Mouse (Mus musculus) C2C12 (cell line): Measurements from ENCODE around the gene Armcx5.

ENCODE experiments used
- CTCF ChIP-seq: IDR thresholded peaks from one replicate; pipeline ENCODE4 v1.5.1; 2011; ENCODE audit not compliant: control insufficient read depth, insufficient read depth, insufficient read length
- MAX ChIP-seq: IDR thresholded peaks from one replicate; pipeline ENCODE4 v1.6.1; 2011; ENCODE audit warnings: mild to moderate bottlenecking, control low read depth

DNA sequence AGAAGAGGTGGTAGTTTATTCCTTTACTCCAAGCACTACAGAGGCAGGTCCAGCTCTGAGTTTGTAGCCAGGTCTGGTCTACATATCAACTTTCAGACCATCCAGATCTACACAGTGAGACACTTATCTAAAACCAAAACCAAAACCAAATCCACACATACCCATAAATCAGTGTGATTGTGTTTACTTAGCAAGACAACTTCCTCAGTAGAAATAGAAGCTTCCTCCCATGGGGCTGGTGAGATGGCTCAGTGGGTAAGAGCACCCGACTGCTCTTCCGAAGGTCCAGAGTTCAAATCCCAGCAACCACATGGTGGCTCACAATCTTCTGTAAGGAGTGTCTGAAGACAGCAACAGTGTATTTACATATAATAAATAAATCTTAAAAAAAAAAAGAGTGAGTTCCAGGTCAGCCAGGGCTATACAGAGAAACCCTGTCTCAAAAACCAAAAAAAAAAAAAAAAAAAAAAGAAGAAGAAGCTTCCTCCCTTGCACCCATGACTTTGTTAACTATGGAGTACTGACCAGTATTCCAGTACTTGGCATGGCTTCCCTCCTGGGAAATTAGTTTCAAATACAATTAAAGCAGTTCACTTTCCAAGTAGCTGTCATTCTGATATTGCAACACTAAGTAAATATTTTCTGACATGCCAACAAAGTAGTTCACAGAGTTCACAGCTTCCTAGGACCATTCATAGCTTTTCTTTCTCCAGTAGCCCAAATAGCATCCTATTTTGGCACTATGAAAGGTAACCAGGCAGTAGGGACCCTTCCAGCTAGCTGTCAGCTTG lies 3.6 kb upstream of the Armcx5 start:
- no peak for TF ChIP-seq MAX
- TF ChIP-seq CTCF: no peak
